ENCODE assay signal across 20 mouse cellular contexts in the genomic region with DNA sequence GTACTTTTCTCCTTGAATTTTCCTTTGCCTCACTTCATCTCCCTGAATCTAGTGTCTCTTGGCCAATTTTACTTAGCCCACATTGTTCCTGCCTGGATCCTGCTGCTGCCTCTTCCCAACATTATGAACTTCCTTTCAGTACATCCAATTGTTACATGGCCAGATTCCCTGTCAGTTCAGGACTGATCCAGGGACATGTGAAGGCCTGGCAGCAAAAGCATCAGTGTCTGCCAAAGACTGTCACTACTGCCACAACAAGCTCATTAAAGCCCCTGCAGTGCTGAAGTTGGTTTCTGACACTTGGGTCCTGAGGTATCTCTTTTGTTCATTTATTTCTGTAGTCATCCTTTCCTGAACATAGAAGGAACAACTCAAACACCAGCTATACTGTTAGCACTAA.
DNase-seq lines count a peak whose midpoint lies in the region; ATAC-seq and TF ChIP-seq lines count a peak whose summit lies in the region.
"Had no signal": no experiment of that assay in that cellular context is flagged by ENCODE, and none has a peak within 500 bp of the region (broad histone marks: within the 10 kb centered on the region; RNA-seq: fewer than 3 reads in every experiment).

No protein-coding gene starts in this region.

- H3K36me3 ChIP-seq in hindbrain, embryonic 15.5 days: no peaks in the 10 kb centered on the region
- H3K36me3 ChIP-seq in hindbrain, embryonic 12.5 days: no peaks in the 10 kb centered on the region
- no peaks in the 10 kb centered on the region for H3K36me3 ChIP-seq in midbrain, embryonic 14.5 days (ENCODE audit: control insufficient read depth, insufficient read depth, low read length)
- no peaks in the 10 kb centered on the region for H3K36me3 ChIP-seq in midbrain, embryonic 15.5 days (replicated peaks)
- no peaks in the 10 kb centered on the region for H3K36me3 ChIP-seq in forebrain, postnatal 0 days (ENCODE audit: insufficient read depth)
- no peaks in the 10 kb centered on the region for H3K36me3 ChIP-seq in neural tube, embryonic 15.5 days
- H3K36me3 ChIP-seq: heart, embryonic 12.5 days; limb, embryonic 12.5 days; liver, embryonic 12.5 days had no signal

- no peak overlapping the region for H3K9ac ChIP-seq in hindbrain, embryonic 15.5 days
- no peak overlapping the region for H3K9ac ChIP-seq in hindbrain, embryonic 12.5 days
- no peak overlapping the region for H3K9ac ChIP-seq in midbrain, embryonic 14.5 days (replicated peaks; ENCODE audit: low read length)
- H3K9ac ChIP-seq in midbrain, embryonic 15.5 days: no peak overlapping the region
- H3K9ac ChIP-seq in forebrain, postnatal 0 days: no peak overlapping the region
- no peak overlapping the region for H3K9ac ChIP-seq in neural tube, embryonic 15.5 days (replicated peaks)
- H3K9ac ChIP-seq: heart, embryonic 12.5 days; limb, embryonic 12.5 days; liver, embryonic 12.5 days had no signal

- no peak for TF ChIP-seq CTCF in forebrain, postnatal 0 days (IDR thresholded peaks at IDR 0.05; ENCODE audit: low read depth)

- H3K27ac ChIP-seq in hindbrain, embryonic 15.5 days (replicated peaks): no peak overlapping the region
- H3K27ac ChIP-seq in hindbrain, embryonic 12.5 days: no peak overlapping the region
- H3K27ac ChIP-seq in midbrain, embryonic 14.5 days (replicated peaks; ENCODE audit: low read depth, low read length): no peak overlapping the region
- H3K27ac ChIP-seq in midbrain, embryonic 15.5 days: no peak overlapping the region
- H3K27ac ChIP-seq in forebrain, postnatal 0 days (ENCODE audit: low read depth, low read length): no peak overlapping the region
- no peak overlapping the region for H3K27ac ChIP-seq in neural tube, embryonic 15.5 days (replicated peaks)
- H3K27ac ChIP-seq: limb, embryonic 12.5 days; liver, embryonic 12.5 days; stomach, postnatal 0 days had no signal

- H3K4me2 ChIP-seq in hindbrain, embryonic 15.5 days: no peak overlapping the region
- H3K4me2 ChIP-seq in hindbrain, embryonic 12.5 days (replicated peaks): no peak overlapping the region
- H3K4me2 ChIP-seq in midbrain, embryonic 14.5 days (ENCODE audit: low read length): no peak overlapping the region
- H3K4me2 ChIP-seq in midbrain, embryonic 15.5 days: no peak overlapping the region
- H3K4me2 ChIP-seq in forebrain, postnatal 0 days (ENCODE audit: low read depth): no peak overlapping the region
- no peak overlapping the region for H3K4me2 ChIP-seq in neural tube, embryonic 15.5 days
- H3K4me2 ChIP-seq: heart, embryonic 12.5 days; limb, embryonic 12.5 days; liver, embryonic 12.5 days had no signal

- H3K9me3 ChIP-seq in hindbrain, embryonic 15.5 days: no peaks in the 10 kb centered on the region
- no peaks in the 10 kb centered on the region for H3K9me3 ChIP-seq in hindbrain, embryonic 12.5 days (replicated peaks)
- H3K9me3 ChIP-seq in midbrain, embryonic 14.5 days (ENCODE audit: control insufficient read depth, low read length): no peaks in the 10 kb centered on the region
- no peaks in the 10 kb centered on the region for H3K9me3 ChIP-seq in midbrain, embryonic 15.5 days
- no peaks in the 10 kb centered on the region for H3K9me3 ChIP-seq in forebrain, postnatal 0 days (ENCODE audit: low read length)
- H3K9me3 ChIP-seq in neural tube, embryonic 15.5 days (replicated peaks): no peaks in the 10 kb centered on the region
- H3K9me3 ChIP-seq: heart, embryonic 12.5 days; limb, embryonic 12.5 days; liver, embryonic 12.5 days; megakaryocyte, embryonic 14.5 days had no signal

- peak; percentile 13 for DNase-seq in midbrain, embryonic 14.5 days
- peak; percentile 60 for DNase-seq in forebrain, postnatal 0 days
- DNase-seq in frontal cortex, postnatal 25 days (ENCODE audit: low spot score in 2 of 2): no peak
- DNase-seq: adrenal gland, adult 2 months; cerebellum, adult 11-12 months; cerebellum, postnatal 36 days; heart, postnatal 14 days; kidney, adult 8-10 months; kidney, postnatal 25 days; lung, adult 2 months had no signal

- H3K4me3 ChIP-seq in hindbrain, embryonic 15.5 days: no peak overlapping the region
- no peak overlapping the region for H3K4me3 ChIP-seq in hindbrain, embryonic 12.5 days
- H3K4me3 ChIP-seq in midbrain, embryonic 14.5 days (replicated peaks; ENCODE audit: low read depth, low read length): no peak overlapping the region
- no peak overlapping the region for H3K4me3 ChIP-seq in midbrain, embryonic 15.5 days
- no peak overlapping the region for H3K4me3 ChIP-seq in forebrain, postnatal 0 days (ENCODE audit: low read depth, low read length)
- H3K4me3 ChIP-seq in neural tube, embryonic 15.5 days (replicated peaks): no peak overlapping the region
- H3K4me3 ChIP-seq: heart, embryonic 12.5 days; limb, embryonic 12.5 days; liver, embryonic 12.5 days; megakaryocyte, embryonic 14.5 days had no signal

- H3K27me3 ChIP-seq in hindbrain, embryonic 15.5 days: no peaks in the 10 kb centered on the region
- no peaks in the 10 kb centered on the region for H3K27me3 ChIP-seq in hindbrain, embryonic 12.5 days
- H3K27me3 ChIP-seq in midbrain, embryonic 14.5 days (ENCODE audit: control insufficient read depth, insufficient read depth, low read length): no peaks in the 10 kb centered on the region
- no peaks in the 10 kb centered on the region for H3K27me3 ChIP-seq in midbrain, embryonic 15.5 days (replicated peaks)
- no peaks in the 10 kb centered on the region for H3K27me3 ChIP-seq in forebrain, postnatal 0 days (ENCODE audit: insufficient read depth, low read length)
- H3K27me3 ChIP-seq in neural tube, embryonic 15.5 days (replicated peaks): no peaks in the 10 kb centered on the region
- H3K27me3 ChIP-seq: heart, embryonic 12.5 days; limb, embryonic 12.5 days; liver, embryonic 12.5 days; megakaryocyte, embryonic 14.5 days had no signal

- ATAC-seq in hindbrain, embryonic 15.5 days (ENCODE audit: low FRiP score, low read depth): peak; percentile 48; the same call in 1 of the 2 replicates
- ATAC-seq in hindbrain, embryonic 12.5 days (ENCODE audit: low FRiP score): no peak
- no peak for ATAC-seq in midbrain, embryonic 14.5 days (ENCODE audit: low FRiP score, low TSS enrichment)
- ATAC-seq in midbrain, embryonic 15.5 days (replicated peaks): no peak
- peak; percentile 82 for ATAC-seq in forebrain, postnatal 0 days
- no peak for ATAC-seq in neural tube, embryonic 15.5 days (ENCODE audit: low FRiP score)
- ATAC-seq: inflammation-experienced regulatory T-cells, adult 6 months; liver, embryonic 12.5 days had no signal

- H3K4me1 ChIP-seq in hindbrain, embryonic 15.5 days (replicated peaks): no peaks in the 10 kb centered on the region
- H3K4me1 ChIP-seq in hindbrain, embryonic 12.5 days: no peaks in the 10 kb centered on the region
- no peaks in the 10 kb centered on the region for H3K4me1 ChIP-seq in midbrain, embryonic 14.5 days (ENCODE audit: control insufficient read depth, insufficient read depth, low read length)
- H3K4me1 ChIP-seq in midbrain, embryonic 15.5 days: no peaks in the 10 kb centered on the region
- no peaks in the 10 kb centered on the region for H3K4me1 ChIP-seq in forebrain, postnatal 0 days (ENCODE audit: insufficient read depth)
- no peaks in the 10 kb centered on the region for H3K4me1 ChIP-seq in neural tube, embryonic 15.5 days
- H3K4me1 ChIP-seq: heart, embryonic 12.5 days; limb, embryonic 12.5 days; liver, embryonic 12.5 days; megakaryocyte, embryonic 14.5 days had no signal

Comparison
In these comparisons a context has a peak if more than half of its experiments do, and no peak if none do; other contexts are left out.
1. ATAC-seq: peak in hindbrain, embryonic 15.5 days (single experiment) and forebrain, postnatal 0 days (single experiment); none in hindbrain, embryonic 12.5 days (single experiment), midbrain, embryonic 14.5 days (single experiment), midbrain, embryonic 15.5 days (single experiment) and neural tube, embryonic 15.5 days (single experiment).
2. DNase-seq: peak in midbrain, embryonic 14.5 days (single experiment) and forebrain, postnatal 0 days (single experiment); none in frontal cortex, postnatal 25 days (0 of 2).